Mouse (Mus musculus): ENCODE data around the gene Ccdc150. TPM values are rescaled to one million over a fixed set of nuclear protein-coding genes. Genes with fewer than 3 reads are reported as not detected.

The Ccdc150 gene
- 0.84 and 1.1 TPM in 2 replicates for polyA plus RNA-seq (2016; fragmentation: Nextera tagmentation; extraction: Ambion mirVana)

DNA sequence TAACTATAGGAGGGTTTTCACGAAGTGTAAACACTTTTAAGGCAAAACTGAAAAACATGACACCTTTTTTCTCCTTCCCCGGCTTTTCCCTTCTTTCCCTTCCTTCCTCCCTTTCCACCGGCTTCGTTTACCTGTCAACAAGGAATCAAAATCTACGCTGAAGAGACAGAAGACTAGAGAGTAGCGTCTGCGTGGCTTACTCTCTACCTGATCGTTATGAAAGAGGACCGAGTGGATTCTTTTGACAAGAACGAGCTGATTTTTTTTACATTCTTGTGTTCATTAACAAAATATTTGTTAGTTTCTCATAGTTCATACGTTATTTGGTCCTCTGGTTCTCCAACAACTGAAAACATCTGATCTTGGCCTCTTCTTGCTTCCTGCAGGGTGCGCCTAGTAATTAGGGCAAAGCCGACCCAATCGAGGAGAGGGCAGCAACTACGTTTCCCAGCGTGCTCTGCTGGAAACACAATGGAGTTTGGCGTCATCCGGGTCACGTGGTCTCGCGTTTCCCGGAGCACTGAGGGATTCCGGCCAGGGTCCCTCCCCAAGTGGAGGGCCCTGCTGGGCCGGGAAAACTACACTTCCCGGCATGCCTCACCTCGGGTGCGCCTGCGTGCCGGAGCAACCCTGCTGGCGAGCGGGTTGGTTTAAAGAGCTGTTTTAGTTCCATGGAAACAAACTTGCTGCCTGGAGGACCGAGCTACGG, at the start of gene Ccdc150:
TSS of gene Ccdc150 (plus strand) at position 526 of the 709 bp plus-strand sequence.
- no peaks in the 10 kb centered on the region for H3K27me3 ChIP-seq (ENCODE audit: low read depth, poor library complexity, severe bottlenecking)
- no peaks in the 10 kb centered on the region for H3K9me3 ChIP-seq (replicated peaks)
- H3K4me3 ChIP-seq: peak within 1 kb of the TSS; percentile 63
- H3K36me3 ChIP-seq: no peaks in the 10 kb centered on the region
- peaks cover 10% of the 10 kb centered on the region; the same call in 1 of the 2 replicates for H3K4me1 ChIP-seq
- DNase-seq (ENCODE audit: low spot score): peak; percentile 95
- WGBS: 20% methylated on average over 33 of the region's 33 CpGs
- peak within 1 kb of the TSS; percentile 86 for H3K27ac ChIP-seq

- Histone ChIP-seq H3K9me3 (replicated peaks) (no peaks in the 10 kb centered on the region), H3K4me3 (no peak overlapping the region), H3K27me3 (ENCODE audit: low read depth, poor library complexity, severe bottlenecking) (no peaks in the 10 kb centered on the region), H3K27ac (no peak overlapping the region), H3K4me1 (no peaks in the 10 kb centered on the region), H3K36me3 (no peaks in the 10 kb centered on the region)
- WGBS: 94% methylated on average over 3 of the region's 3 CpGs
- no peak for DNase-seq (ENCODE audit: low spot score)
Measured at GRCm38 (mm10) chr1:54220273-54220672, 30.2 kb upstream of the Ccdc150 start.

DNA sequence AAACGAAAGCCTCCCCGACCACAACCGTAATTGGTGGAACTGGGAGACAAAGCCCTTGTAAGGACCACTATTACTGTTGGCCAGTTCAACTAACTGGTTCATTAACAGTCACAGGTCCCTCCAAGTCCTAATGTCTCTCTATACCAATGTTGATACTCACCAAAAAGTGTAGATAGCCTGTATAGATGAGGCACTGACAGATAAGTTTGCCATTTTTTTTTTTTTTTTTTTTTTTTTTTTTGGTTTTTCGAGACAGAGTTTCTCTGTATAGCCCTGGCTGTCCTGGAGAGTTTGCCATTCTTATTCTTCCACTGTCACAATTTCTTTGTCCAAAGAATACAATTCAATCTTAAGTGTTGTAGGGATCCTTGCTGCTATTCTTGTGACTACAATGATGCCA, 7.8 kb upstream of the Ccdc150 start:
- no peaks in the 10 kb centered on the region for H3K9me3 ChIP-seq (replicated peaks)
- H3K36me3 ChIP-seq: no peaks in the 10 kb centered on the region
- H3K27ac ChIP-seq: no peak overlapping the region
- H3K27me3 ChIP-seq (ENCODE audit: low read depth, poor library complexity, severe bottlenecking): no peaks in the 10 kb centered on the region
- 93% methylated on average over 4 of the region's 4 CpGs for WGBS
- no peak for DNase-seq (ENCODE audit: low spot score)
- no peaks in the 10 kb centered on the region for H3K4me1 ChIP-seq
- H3K4me3 ChIP-seq: no peak overlapping the region

DNA sequence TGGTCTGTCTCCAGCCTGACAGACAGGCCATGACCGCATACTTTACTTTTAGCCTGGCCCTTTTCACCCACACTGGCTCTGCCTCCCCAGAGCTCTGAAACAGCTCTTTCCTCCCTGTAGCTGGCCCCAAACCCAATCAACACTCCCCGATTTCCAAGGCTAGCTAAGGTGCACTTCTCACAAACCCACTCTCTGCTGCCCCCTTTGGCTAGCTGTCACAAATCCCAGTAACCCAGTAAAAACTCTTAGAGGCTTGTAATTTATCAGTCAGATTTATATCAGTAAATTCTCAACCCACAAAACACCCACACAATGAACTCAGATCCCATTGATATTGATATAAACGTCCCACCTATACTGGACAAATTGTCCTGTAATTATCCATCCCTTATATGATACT, 25.1 kb downstream of the Ccdc150 start:
- no peak for DNase-seq (ENCODE audit: low spot score)
- H3K27ac ChIP-seq: no peak overlapping the region
- H3K4me3 ChIP-seq: no peak overlapping the region
- no peaks in the 10 kb centered on the region for H3K27me3 ChIP-seq (ENCODE audit: low read depth, poor library complexity, severe bottlenecking)
- H3K4me1 ChIP-seq: no peaks in the 10 kb centered on the region
- 56% methylated on average over 3 of the region's 3 CpGs for WGBS
- H3K9me3 ChIP-seq (replicated peaks): no peaks in the 10 kb centered on the region
- no peaks in the 10 kb centered on the region for H3K36me3 ChIP-seq

DNA sequence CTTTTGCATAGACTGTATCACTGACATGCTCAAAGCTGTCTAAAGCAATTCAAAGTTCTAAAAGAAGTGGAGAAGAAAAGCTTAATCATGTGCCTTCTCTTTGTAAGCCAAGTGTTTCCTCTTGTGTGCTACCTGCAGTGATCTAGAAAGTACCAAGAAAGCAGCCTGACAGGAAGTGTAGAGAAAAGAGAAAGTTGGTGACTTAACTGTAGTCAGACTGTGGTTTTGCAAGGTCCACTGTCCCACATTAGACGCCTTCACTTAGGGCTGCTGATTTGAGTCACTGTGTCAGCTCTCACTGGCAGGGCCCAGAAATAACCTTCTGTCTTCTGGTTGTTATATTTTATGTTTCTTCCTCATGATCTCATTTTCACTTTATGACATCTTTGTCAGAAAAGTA, 29.1 kb downstream of the Ccdc150 start:
- no peak for DNase-seq (ENCODE audit: low spot score)
- H3K4me1 ChIP-seq: no peaks in the 10 kb centered on the region
- no peaks in the 10 kb centered on the region for H3K27me3 ChIP-seq (ENCODE audit: low read depth, poor library complexity, severe bottlenecking)
- H3K27ac ChIP-seq: no peak overlapping the region
- no peak overlapping the region for H3K4me3 ChIP-seq
- no peaks in the 10 kb centered on the region for H3K36me3 ChIP-seq
- H3K9me3 ChIP-seq (replicated peaks): no peaks in the 10 kb centered on the region
- 90% methylated on average over 1 of the region's 1 CpGs for WGBS

DNA sequence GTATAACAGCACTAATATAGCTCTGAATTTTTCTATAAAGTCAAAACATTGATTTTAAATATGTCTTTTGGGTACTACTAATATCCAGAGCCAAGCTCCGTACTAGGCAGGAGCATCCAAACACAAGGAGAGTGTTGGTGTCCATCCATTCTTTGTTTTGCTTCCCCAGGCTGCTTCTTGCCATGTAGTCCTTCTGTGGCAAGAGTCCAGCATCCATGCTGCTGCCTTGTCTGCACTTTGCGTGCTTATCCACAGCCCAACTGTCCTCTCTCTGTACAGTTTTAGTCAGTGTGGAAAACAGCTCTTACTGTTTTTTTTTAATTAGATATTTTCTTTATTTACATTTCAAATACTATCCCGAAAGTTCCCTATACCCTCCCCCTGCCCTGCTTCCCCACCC, 30.2 kb downstream of the Ccdc150 start:
- Histone ChIP-seq H3K4me1 (no peaks in the 10 kb centered on the region), H3K36me3 (no peaks in the 10 kb centered on the region), H3K27me3 (ENCODE audit: low read depth, poor library complexity, severe bottlenecking) (no peaks in the 10 kb centered on the region), H3K27ac (no peak overlapping the region), H3K9me3 (replicated peaks) (no peaks in the 10 kb centered on the region), H3K4me3 (no peak overlapping the region)
- 91% methylated on average over 3 of the region's 3 CpGs for WGBS
- no peak for DNase-seq (ENCODE audit: low spot score)

DNA sequence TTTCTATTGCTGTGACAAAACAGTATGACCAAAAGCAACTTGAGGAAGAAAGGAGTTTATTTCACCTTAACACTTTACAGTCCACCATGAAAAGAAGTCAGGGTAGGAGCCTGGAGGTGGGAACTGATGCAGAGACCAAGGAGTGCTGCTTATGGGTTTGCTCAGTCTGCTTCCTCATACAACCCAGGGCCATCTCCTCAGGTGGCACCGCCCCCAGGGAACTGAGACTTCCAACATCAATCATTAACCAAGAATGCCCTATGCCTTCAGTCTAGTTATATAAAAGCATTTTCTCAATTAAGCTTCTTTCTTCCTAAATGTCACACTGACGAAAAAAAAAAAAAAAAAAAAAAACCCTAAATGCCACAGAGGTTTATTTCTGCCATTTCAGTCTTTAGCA, 55.9 kb downstream of the Ccdc150 start:
- Histone ChIP-seq H3K27ac (no peak overlapping the region), H3K27me3 (ENCODE audit: low read depth, poor library complexity, severe bottlenecking) (no peaks in the 10 kb centered on the region), H3K9me3 (replicated peaks) (no peaks in the 10 kb centered on the region), H3K36me3 (no peaks in the 10 kb centered on the region), H3K4me3 (no peak overlapping the region), H3K4me1 (0 out of 2 replicates have a peak, but pooled peaks cover 3% of the 10 kb centered on the region)
- no peak for DNase-seq (ENCODE audit: low spot score)
- 78% methylated on average over 2 of the region's 2 CpGs for WGBS

GRCm38 (mm10) chr1:54326647-54327046, 76.2 kb downstream of the Ccdc150 start:
- H3K27ac ChIP-seq: no peak overlapping the region
- no peaks in the 10 kb centered on the region for H3K27me3 ChIP-seq (ENCODE audit: low read depth, poor library complexity, severe bottlenecking)
- WGBS: 93% methylated on average over 2 of the region's 2 CpGs
- H3K36me3 ChIP-seq: no peaks in the 10 kb centered on the region
- no peak overlapping the region for H3K4me3 ChIP-seq
- H3K9me3 ChIP-seq (replicated peaks): peaks cover 4% of the 10 kb centered on the region; the same call in 1 of the 2 replicates
- no peak for DNase-seq (ENCODE audit: low spot score)
- H3K4me1 ChIP-seq: no peaks in the 10 kb centered on the region

- DNase-seq (ENCODE audit: low spot score): no peak
- no peak overlapping the region for H3K4me3 ChIP-seq
- H3K36me3 ChIP-seq: no peaks in the 10 kb centered on the region
- peaks cover 4% of the 10 kb centered on the region; the same call in 1 of the 2 replicates for H3K9me3 ChIP-seq (replicated peaks)
- no peak overlapping the region for H3K27ac ChIP-seq
- no peaks in the 10 kb centered on the region for H3K4me1 ChIP-seq
- no peaks in the 10 kb centered on the region for H3K27me3 ChIP-seq (ENCODE audit: low read depth, poor library complexity, severe bottlenecking)
- 95% methylated on average over 6 of the region's 6 CpGs for WGBS
Measured at GRCm38 (mm10) chr1:54327876-54328545, 77.5 kb downstream of the Ccdc150 start.

- H3K9me3 ChIP-seq (replicated peaks): no peaks in the 10 kb centered on the region
- no peaks in the 10 kb centered on the region for H3K4me1 ChIP-seq
- H3K36me3 ChIP-seq: no peaks in the 10 kb centered on the region
- 69% methylated on average over 4 of the region's 4 CpGs for WGBS
- H3K27me3 ChIP-seq (ENCODE audit: low read depth, poor library complexity, severe bottlenecking): no peaks in the 10 kb centered on the region
- no peak overlapping the region for H3K4me3 ChIP-seq
- no peak for DNase-seq (ENCODE audit: low spot score)
- H3K27ac ChIP-seq: no peak overlapping the region
Measured at GRCm38 (mm10) chr1:54332988-54333387, 82.5 kb downstream of the Ccdc150 start.

- Histone ChIP-seq H3K4me1 (no peaks in the 10 kb centered on the region), H3K27me3 (ENCODE audit: low read depth, poor library complexity, severe bottlenecking) (no peaks in the 10 kb centered on the region), H3K27ac (no peak overlapping the region), H3K9me3 (replicated peaks) (no peaks in the 10 kb centered on the region), H3K36me3 (no peaks in the 10 kb centered on the region), H3K4me3 (no peak overlapping the region)
- DNase-seq (ENCODE audit: low spot score): no peak
- WGBS: 94% methylated on average over 4 of the region's 4 CpGs
Measured at GRCm38 (mm10) chr1:54354786-54355185, 104.3 kb downstream of the Ccdc150 start.

- no peaks in the 10 kb centered on the region for H3K9me3 ChIP-seq (replicated peaks)
- no peaks in the 10 kb centered on the region for H3K4me1 ChIP-seq
- no peak overlapping the region for H3K27ac ChIP-seq
- no peaks in the 10 kb centered on the region for H3K27me3 ChIP-seq (ENCODE audit: low read depth, poor library complexity, severe bottlenecking)
- DNase-seq (ENCODE audit: low spot score): no peak
- no peak overlapping the region for H3K4me3 ChIP-seq
- no peaks in the 10 kb centered on the region for H3K36me3 ChIP-seq
- 90% methylated on average over 5 of the region's 5 CpGs for WGBS
Measured at GRCm38 (mm10) chr1:54355485-54355884, 105.0 kb downstream of the Ccdc150 start.

DNA sequence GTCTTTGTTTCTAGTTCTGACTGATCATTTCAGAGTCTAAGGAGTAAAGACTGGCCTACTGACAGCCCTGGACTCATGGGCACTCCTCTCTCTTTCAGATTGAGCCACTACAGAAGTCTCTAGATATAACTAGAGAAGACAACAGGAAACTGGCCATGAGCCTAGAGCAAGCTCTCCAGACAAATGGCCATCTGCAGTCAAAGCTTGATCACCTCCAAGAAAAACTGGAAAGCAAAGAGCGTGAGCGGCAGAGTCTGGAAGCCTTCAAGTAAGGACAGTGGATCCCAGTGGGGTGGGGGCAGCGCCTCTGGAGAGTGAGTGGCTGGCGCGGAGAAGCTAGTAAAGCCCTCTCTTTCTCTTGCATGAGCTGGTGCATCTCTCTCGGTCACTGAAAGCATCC, 106.1 kb downstream of the Ccdc150 start:
- Histone ChIP-seq H3K4me1 (no peaks in the 10 kb centered on the region), H3K27me3 (ENCODE audit: low read depth, poor library complexity, severe bottlenecking) (no peaks in the 10 kb centered on the region), H3K9me3 (replicated peaks) (no peaks in the 10 kb centered on the region), H3K4me3 (no peak overlapping the region), H3K27ac (no peak overlapping the region), H3K36me3 (no peaks in the 10 kb centered on the region)
- no peak for DNase-seq (ENCODE audit: low spot score)
- WGBS: 86% methylated on average over 6 of the region's 6 CpGs

All from limb, embryonic 10.5 days (tissue).